Mouse (Mus musculus): ENCODE measurements around the gene Kit.
A peak's percentile ranks its signal among the peaks of the same experiment; 100 is the strongest.

Kit gene

GRCm38 (mm10) chr5:75590961-75591360 is 16.2 kb downstream of the Kit start:
- no peak for DNase-seq (ENCODE audit: low spot score)

- no peak for DNase-seq (ENCODE audit: low spot score)
These were observed 16.9 kb downstream of the Kit start for GRCm38 (mm10) chr5:75591567-75591966.

- no peak for DNase-seq (ENCODE audit: low spot score)
These were observed 20.6 kb downstream of the Kit start for GRCm38 (mm10) chr5:75595319-75595718.

GRCm38 (mm10) chr5:75596211-75596610 is 21.5 kb downstream of the Kit start:
- DNase-seq (ENCODE audit: low spot score), result peak; percentile 47

DNA sequence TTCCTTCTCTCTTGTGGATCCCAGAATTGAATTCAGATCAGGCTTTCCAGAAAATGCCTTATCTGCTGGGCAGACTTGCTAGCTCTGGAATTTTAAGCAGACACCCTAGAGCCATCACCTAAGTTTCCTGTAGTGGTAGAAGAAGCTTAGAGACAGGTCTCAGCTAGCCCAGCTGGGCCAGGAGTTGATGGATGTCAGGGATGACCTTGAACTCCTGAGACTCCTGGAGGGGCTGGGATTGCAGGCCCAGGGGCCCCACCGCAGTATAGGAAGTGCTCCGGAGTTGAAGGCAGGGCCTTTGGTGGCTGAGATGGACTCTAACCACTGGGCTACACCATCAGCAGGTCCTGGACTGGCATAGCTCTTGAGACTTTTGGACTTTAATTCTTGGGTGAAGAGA is 22.6 kb downstream of the Kit start:
- DNase-seq (ENCODE audit: low spot score), result no peak

DNA sequence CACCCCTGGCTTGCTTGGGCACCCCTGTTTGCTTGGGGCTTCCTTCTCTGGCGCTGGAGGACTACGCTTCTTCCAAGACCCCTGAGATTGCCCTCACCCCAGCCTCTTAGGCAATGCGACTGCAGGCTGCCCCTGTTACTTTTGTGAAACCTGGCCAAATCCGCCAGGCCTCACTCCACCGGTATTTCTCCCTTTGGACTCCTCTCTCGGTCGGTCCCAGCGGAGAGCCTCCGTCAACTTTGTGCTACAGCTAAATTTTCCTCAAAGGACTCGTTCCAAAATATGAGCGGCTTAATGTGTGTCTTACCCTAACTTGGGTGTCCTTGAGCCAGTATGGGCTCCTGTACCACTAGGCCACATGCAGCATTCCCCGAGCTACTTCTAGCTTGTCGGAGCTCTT is 23.8 kb downstream of the Kit start:
- no peak for DNase-seq (ENCODE audit: low spot score)

DNA sequence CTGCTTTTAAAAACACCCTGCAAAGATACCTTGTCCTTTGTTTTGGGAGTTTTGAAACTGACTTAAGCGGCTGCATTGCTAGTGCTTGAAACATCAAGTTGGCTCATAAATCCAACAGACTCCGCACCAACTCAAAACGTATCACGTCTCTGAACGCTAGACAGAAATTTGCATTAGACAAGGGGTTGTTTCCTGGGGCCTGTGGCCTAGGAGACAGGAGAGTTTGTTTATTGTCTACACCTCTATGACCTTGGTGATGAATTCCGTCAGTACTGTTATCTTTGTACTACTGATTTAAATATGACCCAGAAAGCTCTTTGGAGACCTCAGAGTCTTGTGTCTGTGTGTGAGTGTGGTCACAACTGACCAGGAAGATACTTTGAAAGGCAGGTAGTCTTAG is 25.3 kb downstream of the Kit start:
- no peak for DNase-seq (ENCODE audit: low spot score)

DNA sequence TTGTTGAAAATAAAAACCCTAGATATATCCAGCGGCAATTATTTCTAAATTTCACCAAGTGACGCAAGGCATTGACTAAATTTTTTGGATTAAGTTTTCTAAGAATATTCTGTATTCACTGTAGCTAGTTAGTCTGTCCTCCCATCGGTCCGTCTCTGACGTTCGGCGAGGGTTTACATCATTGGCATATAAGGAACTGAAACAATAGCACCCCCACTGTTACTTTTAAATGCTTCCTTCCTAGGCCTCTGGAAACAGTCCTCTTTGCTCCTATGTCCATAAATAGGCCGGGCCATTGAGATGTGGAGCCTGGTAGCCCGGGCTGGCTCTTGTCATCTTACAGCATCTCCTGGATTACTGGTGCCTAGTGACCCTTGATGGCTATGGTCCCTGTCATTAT is 29.5 kb downstream of the Kit start:
- no peak for DNase-seq (ENCODE audit: low spot score)

GRCm38 (mm10) chr5:75606898-75607297 is 32.2 kb downstream of the Kit start:
- DNase-seq (ENCODE audit: low spot score), result no peak

- DNase-seq (ENCODE audit: low spot score), result no peak
These were observed 33.3 kb downstream of the Kit start for GRCm38 (mm10) chr5:75607971-75608370.

DNA sequence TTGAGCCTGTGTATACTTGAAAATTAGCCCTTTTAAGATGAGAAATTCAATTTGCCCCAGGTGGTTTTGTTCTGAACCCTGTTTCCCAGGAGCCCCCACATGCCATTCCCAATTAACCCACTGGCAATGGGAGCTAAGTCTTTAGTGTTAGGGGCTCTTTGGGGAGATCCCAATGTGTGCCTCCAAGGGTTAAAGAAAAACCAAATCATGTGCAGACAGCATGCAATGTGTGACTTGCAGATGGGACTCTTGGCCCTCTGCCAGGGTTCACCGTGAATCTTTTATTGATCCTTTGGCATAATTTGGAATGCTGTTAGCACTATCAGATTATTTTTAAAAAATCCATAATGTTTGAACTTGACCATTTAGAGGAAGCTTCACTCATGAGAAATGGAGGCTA is 37.7 kb downstream of the Kit start:
- no peak for DNase-seq (ENCODE audit: low spot score)

- no peak for DNase-seq (ENCODE audit: low spot score)
These were observed 38.2 kb downstream of the Kit start for GRCm38 (mm10) chr5:75612926-75613325.

- DNase-seq (ENCODE audit: low spot score), result no peak
These were observed 40.4 kb downstream of the Kit start for GRCm38 (mm10) chr5:75615000-75615571.

GRCm38 (mm10) chr5:75615624-75616023 is 40.9 kb downstream of the Kit start:
- no peak for DNase-seq (ENCODE audit: low spot score)

- DNase-seq (ENCODE audit: low spot score), result no peak
These were observed 47.7 kb downstream of the Kit start for GRCm38 (mm10) chr5:75622401-75622800.

DNA sequence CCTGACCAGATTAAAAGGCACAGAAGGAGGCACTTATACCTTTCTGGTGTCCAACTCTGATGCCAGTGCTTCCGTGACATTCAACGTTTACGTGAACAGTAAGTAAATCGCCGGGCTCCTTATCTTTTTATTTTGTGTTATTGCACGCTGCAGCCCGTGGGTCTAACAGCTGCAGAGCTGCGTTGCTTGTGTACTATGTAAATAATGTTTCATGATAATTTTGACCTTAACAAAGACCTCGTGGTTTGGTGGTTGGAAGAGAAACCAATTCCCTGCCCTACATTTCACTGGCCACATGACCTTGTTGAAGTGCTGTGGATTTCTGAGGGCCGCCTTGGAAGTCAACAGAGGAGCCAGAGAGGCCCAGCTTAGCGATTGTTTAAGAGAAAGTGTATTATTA is 48.3 kb downstream of the Kit start:
- no peak for DNase-seq (ENCODE audit: low spot score)

- no peak for DNase-seq (ENCODE audit: low spot score)
These were observed 48.8 kb downstream of the Kit start for GRCm38 (mm10) chr5:75623520-75623919.

GRCm38 (mm10) chr5:75623993-75624706 is 49.4 kb downstream of the Kit start:
- DNase-seq (ENCODE audit: low spot score), result no peak

GRCm38 (mm10) chr5:75625059-75625458 is 50.3 kb downstream of the Kit start:
- no peak for DNase-seq (ENCODE audit: low spot score)

GRCm38 (mm10) chr5:75626284-75626683 is 51.6 kb downstream of the Kit start:
- DNase-seq (ENCODE audit: low spot score), result no peak

GRCm38 (mm10) chr5:75626703-75627102 is 52.0 kb downstream of the Kit start:
- no peak for DNase-seq (ENCODE audit: low spot score)

- no peak for DNase-seq (ENCODE audit: low spot score)
These were observed 57.5 kb downstream of the Kit start for GRCm38 (mm10) chr5:75632257-75632656.

GRCm38 (mm10) chr5:75632846-75633640 is 58.3 kb downstream of the Kit start:
- DNase-seq (ENCODE audit: low spot score), result no peak

All from testis, postnatal 10 days (tissue).